Mouse (Mus musculus) heart, embryonic 13.5 days (tissue): ENCODE measurements around the gene Lad1. TPM values are rescaled to one million over a fixed set of nuclear protein-coding genes. Genes with fewer than 3 reads are reported as not detected.

Experiments used
- ATAC-seq: fragments of 200-750 bp; cut with Nextera tagmentation; 2 replicates; pipeline ENCODE4 v1.8.0; 2017; ENCODE audit warnings: moderate TSS enrichment; ENCODE audit not compliant: insufficient number of reproducible peaks, low FRiP score, low TSS enrichment; ENCODE audit errors: extremely low read depth
- H3K27ac ChIP-seq: fragments of 300-500 bp; sonication (generic); replicated peaks from 2 replicates; pipeline ENCODE4 v1.5.1; 2015; ENCODE audit warnings: moderate library complexity, mild to moderate bottlenecking, inconsistent platforms
- H3K27me3 ChIP-seq: fragments of 300-500 bp; sonication (generic); replicated peaks from 2 replicates; pipeline ENCODE4 v1.6.1; 2015; ENCODE audit warnings: mild to moderate bottlenecking, inconsistent platforms
- H3K36me3 ChIP-seq: fragments of 300-500 bp; sonication (generic); 2 replicates; pipeline ENCODE4 v1.6.1; 2015; ENCODE audit warnings: mild to moderate bottlenecking, inconsistent platforms
- H3K4me1 ChIP-seq: fragments of 300-500 bp; sonication (generic); 2 replicates; pipeline ENCODE4 v1.6.1; 2015; ENCODE audit warnings: inconsistent platforms
- H3K4me2 ChIP-seq: fragments of 300-500 bp; sonication (generic); 2 replicates; pipeline ENCODE4 v1.6.1; 2015; ENCODE audit warnings: inconsistent platforms, mild to moderate bottlenecking, moderate library complexity
- H3K4me3 ChIP-seq: fragments of 300-500 bp; sonication (generic); 2 replicates; pipeline ENCODE4 v1.5.1; 2015; ENCODE audit warnings: moderate library complexity, mild to moderate bottlenecking, inconsistent platforms
- H3K9ac ChIP-seq: fragments of 300-500 bp; sonication (generic); 2 replicates; pipeline ENCODE4 v1.6.1; 2015; ENCODE audit warnings: inconsistent platforms, mild to moderate bottlenecking, moderate library complexity
- H3K9me3 ChIP-seq: fragments of 300-500 bp; sonication (generic); 2 replicates; pipeline ENCODE4 v1.6.1; 2016; ENCODE audit warnings: inconsistent platforms
- WGBS: fragments of 180-500 bp; shearing (Covaris S2); methylation state at CpG from one replicate; pipeline ENCODE4 v1.1.7; 2015; ENCODE audit warnings: mixed read lengths; 5-methylcytosine and 5-hydroxymethylcytosine counted together
- polyA plus RNA-seq: library from polyadenylated mRNA; unstranded; fragments of >200 nt; fragmentation: Nextera tagmentation; extraction: Ambion mirVana; gene quantifications from 2 replicates; pipeline ENCODE4 v1.2.1, GENCODE M21; 2015

The Lad1 gene
- polyA plus RNA-seq, 1 experiment from 2014 or later: 4.4 TPM

- Histone ChIP-seq H3K4me1 (peaks cover 81% of the 10 kb centered on the region), H3K4me3 (no peak overlapping the region), H3K27me3 (0 out of 2 replicates have a peak, but pooled peaks cover 4% of the 10 kb centered on the region), H3K36me3 (peaks cover 16% of the 10 kb centered on the region), H3K4me2 (no peak overlapping the region), H3K9me3 (no peaks in the 10 kb centered on the region), H3K9ac (peak overlapping the region; percentile 55; the same call in 1 of the 2 replicates), H3K27ac (peak overlapping the region; percentile 94)
- WGBS: 27% methylated on average over 6 of the region's 6 CpGs
- ATAC-seq: no peak
Observed at GRCm38 (mm10) chr1:135834206-135834859, 15.9 kb downstream of the Lad1 start.

GRCm38 (mm10) chr1:135834983-135835382 lies 16.6 kb downstream of the Lad1 start:
- peaks cover 81% of the 10 kb centered on the region for H3K4me1 ChIP-seq
- H3K4me3 ChIP-seq: no peak overlapping the region
- peaks cover 21% of the 10 kb centered on the region for H3K36me3 ChIP-seq
- H3K9me3 ChIP-seq: no peaks in the 10 kb centered on the region
- ATAC-seq: no peak
- peak overlapping the region; percentile 41 for H3K9ac ChIP-seq
- H3K27me3 ChIP-seq: 0 out of 2 replicates have a peak, but pooled peaks cover 4% of the 10 kb centered on the region
- H3K4me2 ChIP-seq: peak overlapping the region; percentile 10; the same call in 1 of the 2 replicates
- 52% methylated on average over 8 of the region's 8 CpGs for WGBS
- peak overlapping the region; percentile 94 for H3K27ac ChIP-seq

- ATAC-seq: peak; percentile 81; the same call in 1 of the 2 replicates
- H3K4me3 ChIP-seq: peak within 1 kb of the TSS; percentile 66
Observed at GRCm38 (mm10) chr1:135835716-135836483, 17.5 kb downstream of the Lad1 start, which contains the start of gene Tnnt2. Gene Tnnt2, plus strand, starts transcription at chr1:135836354.

GRCm38 (mm10) chr1:135838626-135839025 lies 20.2 kb downstream of the Lad1 start:
- Histone ChIP-seq H3K27ac (peak overlapping the region; percentile 98), H3K4me1 (peaks cover 84% of the 10 kb centered on the region), H3K9ac (peak overlapping the region; percentile 94), H3K9me3 (no peaks in the 10 kb centered on the region), H3K4me3 (peak overlapping the region; percentile 66), H3K27me3 (no peaks in the 10 kb centered on the region), H3K36me3 (peaks cover 57% of the 10 kb centered on the region), H3K4me2 (peak overlapping the region; percentile 71)
- ATAC-seq: no peak
- 24% methylated on average over 4 of the region's 4 CpGs for WGBS

More at GRCm38 (mm10) chr1:135835716-135836483, 17.5 kb downstream of the Lad1 start, which contains the start of gene Tnnt2:
- no peaks in the 10 kb centered on the region for H3K9me3 ChIP-seq
- H3K4me2 ChIP-seq: peak within 1 kb of the TSS; percentile 71
- peak within 1 kb of the TSS; percentile 98 for H3K27ac ChIP-seq
- 0 out of 2 replicates have a peak, but pooled peaks cover 2% of the 10 kb centered on the region for H3K27me3 ChIP-seq
- WGBS: 15% methylated on average over 9 of the region's 9 CpGs
- H3K4me1 ChIP-seq: peaks cover 81% of the 10 kb centered on the region
- peak within 1 kb of the TSS; percentile 94 for H3K9ac ChIP-seq
- peaks cover 30% of the 10 kb centered on the region for H3K36me3 ChIP-seq

- Histone ChIP-seq H3K9ac (peak overlapping the region; percentile 94), H3K27ac (peak overlapping the region; percentile 98), H3K9me3 (no peaks in the 10 kb centered on the region), H3K4me3 (peak overlapping the region; percentile 66), H3K4me2 (peak overlapping the region; percentile 71), H3K36me3 (peaks cover 62% of the 10 kb centered on the region), H3K4me1 (peaks cover 84% of the 10 kb centered on the region), H3K27me3 (no peaks in the 10 kb centered on the region)
- WGBS: 35% methylated on average over 6 of the region's 6 CpGs
- no peak for ATAC-seq
Observed at GRCm38 (mm10) chr1:135839065-135839464, 20.7 kb downstream of the Lad1 start.

- peak overlapping the region; percentile 66 for H3K4me3 ChIP-seq
- H3K9ac ChIP-seq: peak overlapping the region; percentile 94
- H3K36me3 ChIP-seq: peaks cover 79% of the 10 kb centered on the region
- no peak for ATAC-seq
- no peaks in the 10 kb centered on the region for H3K27me3 ChIP-seq
- WGBS: 30% methylated on average over 15 of the region's 15 CpGs
- H3K9me3 ChIP-seq: no peaks in the 10 kb centered on the region
- H3K27ac ChIP-seq: peak overlapping the region; percentile 98
- H3K4me1 ChIP-seq: peaks cover 84% of the 10 kb centered on the region
- peak overlapping the region; percentile 71 for H3K4me2 ChIP-seq
Observed at GRCm38 (mm10) chr1:135840675-135841395, 22.4 kb downstream of the Lad1 start.

GRCm38 (mm10) chr1:135843519-135844262 lies 25.3 kb downstream of the Lad1 start:
- ATAC-seq: no peak
- peaks cover 98% of the 10 kb centered on the region for H3K36me3 ChIP-seq

GRCm38 (mm10) chr1:135844481-135844880 lies 26.1 kb downstream of the Lad1 start:
- Histone ChIP-seq H3K27me3 (no peaks in the 10 kb centered on the region), H3K9me3 (no peaks in the 10 kb centered on the region), H3K27ac (peak overlapping the region; percentile 77), H3K9ac (peak overlapping the region; percentile 75), H3K4me1 (peaks cover 100% of the 10 kb centered on the region), H3K36me3 (peaks cover 98% of the 10 kb centered on the region), H3K4me2 (peak overlapping the region; percentile 71), H3K4me3 (0 out of 2 replicates have a peak overlapping the region, but pooled peaks have one; percentile 5)
- 24% methylated on average over 6 of the region's 6 CpGs for WGBS
- ATAC-seq: no peak

More at GRCm38 (mm10) chr1:135843519-135844262, 25.3 kb downstream of the Lad1 start:
- Histone ChIP-seq H3K4me1 (peaks cover 99% of the 10 kb centered on the region), H3K4me2 (peak overlapping the region; percentile 71), H3K9me3 (no peaks in the 10 kb centered on the region), H3K9ac (peak overlapping the region; percentile 75), H3K27me3 (no peaks in the 10 kb centered on the region), H3K27ac (peak overlapping the region; percentile 77), H3K4me3 (peak overlapping the region; percentile 23)
- 76% methylated on average over 10 of the region's 10 CpGs for WGBS

GRCm38 (mm10) chr1:135846632-135847031 lies 28.2 kb downstream of the Lad1 start:
- Histone ChIP-seq H3K36me3 (peaks cover 100% of the 10 kb centered on the region), H3K4me2 (no peak overlapping the region), H3K4me1 (peaks cover 98% of the 10 kb centered on the region), H3K4me3 (no peak overlapping the region), H3K9ac (peak overlapping the region; percentile 75), H3K27ac (peak overlapping the region; percentile 77), H3K27me3 (no peaks in the 10 kb centered on the region), H3K9me3 (no peaks in the 10 kb centered on the region)
- no peak for ATAC-seq
- WGBS: 70% methylated on average over 5 of the region's 5 CpGs

GRCm38 (mm10) chr1:135847139-135847562 lies 28.8 kb downstream of the Lad1 start:
- no peak for ATAC-seq
- peak overlapping the region; percentile 66; the same call in 1 of the 2 replicates for H3K9ac ChIP-seq
- peaks cover 98% of the 10 kb centered on the region for H3K4me1 ChIP-seq
- 29% methylated on average over 6 of the region's 6 CpGs for WGBS
- no peaks in the 10 kb centered on the region for H3K27me3 ChIP-seq
- H3K9me3 ChIP-seq: no peaks in the 10 kb centered on the region
- no peak overlapping the region for H3K4me3 ChIP-seq
- H3K27ac ChIP-seq: peak overlapping the region; percentile 48; the same call in 1 of the 2 replicates
- no peak overlapping the region for H3K4me2 ChIP-seq
- H3K36me3 ChIP-seq: peaks cover 100% of the 10 kb centered on the region
